Mouse (Mus musculus) ovary, adult 18-20 months (tissue): ENCODE data around the gene Rnf214.

Source experiments
- DNase-seq: peaks from one replicate; pipeline ENCODE4 v3.0.0; 2022; ENCODE audit warnings: low spot score, mixed read lengths

Rnf214 gene

GRCm38 (mm10) chr9:45815113-45815512 lies 91.6 kb downstream of the Rnf214 start:
- no peak for DNase-seq
